Mouse (Mus musculus): ENCODE data around the gene Tenm2. TPM values are rescaled to one million over a fixed set of nuclear protein-coding genes. Genes with fewer than 3 reads are reported as not detected.

Tenm2 gene
- total RNA-seq, 4 experiments from 2014 or later, result 143 to 181 (median 156) TPM

GRCm38 (mm10) chr11:36488666-36489065, 747.1 kb downstream of the Tenm2 start:
- no peak for DNase-seq (ENCODE audit: low spot score in 2 of 2)

GRCm38 (mm10) chr11:36486092-36486491, 749.7 kb downstream of the Tenm2 start:
- DNase-seq (ENCODE audit: low spot score in 2 of 2), result no peak

GRCm38 (mm10) chr11:36484466-36485069, 751.2 kb downstream of the Tenm2 start:
- no peak for DNase-seq (ENCODE audit: low spot score in 2 of 2)

GRCm38 (mm10) chr11:36482136-36482535, 753.6 kb downstream of the Tenm2 start:
- no peak for DNase-seq (ENCODE audit: low spot score in 2 of 2)

DNA sequence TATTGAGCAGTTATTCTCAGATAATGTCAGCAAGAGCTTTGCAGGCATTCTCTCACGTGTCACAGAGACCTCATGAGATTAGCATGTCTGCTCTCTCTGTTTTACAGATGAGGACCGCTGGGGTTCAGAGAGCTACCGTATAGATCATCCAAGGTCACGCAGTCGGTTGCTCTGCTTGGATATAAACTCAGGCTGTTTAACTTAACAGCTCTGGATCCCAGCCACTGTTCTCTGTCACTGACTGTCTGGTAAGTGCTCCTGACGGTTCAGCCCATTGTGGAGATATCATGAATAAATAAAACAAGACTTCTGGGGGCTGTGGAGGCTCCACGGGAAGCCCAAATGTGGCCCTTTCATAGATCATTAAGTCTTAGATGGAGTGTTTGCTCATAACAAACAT, 754.2 kb downstream of the Tenm2 start:
- DNase-seq (ENCODE audit: low spot score in 2 of 2), result no peak

DNA sequence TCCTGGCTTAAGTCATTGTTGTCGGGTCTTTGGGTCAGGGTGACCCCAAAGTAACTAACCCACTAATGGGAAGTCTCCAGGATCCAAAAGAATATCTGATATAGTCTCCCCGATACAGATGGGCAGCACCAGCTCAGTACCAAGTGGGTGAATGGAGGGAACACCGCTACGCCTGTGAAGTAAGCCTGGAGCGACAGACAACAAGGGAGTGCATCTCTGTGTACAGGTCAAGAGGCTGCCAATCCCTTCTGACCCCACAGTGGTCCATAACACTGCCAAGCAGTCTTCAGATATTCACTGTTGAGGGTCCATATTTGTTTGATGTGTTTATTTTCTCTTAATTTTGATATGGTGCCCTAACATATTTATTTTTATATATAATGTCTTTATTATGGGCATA, 754.7 kb downstream of the Tenm2 start:
- no peak for DNase-seq (ENCODE audit: low spot score in 2 of 2)

DNA sequence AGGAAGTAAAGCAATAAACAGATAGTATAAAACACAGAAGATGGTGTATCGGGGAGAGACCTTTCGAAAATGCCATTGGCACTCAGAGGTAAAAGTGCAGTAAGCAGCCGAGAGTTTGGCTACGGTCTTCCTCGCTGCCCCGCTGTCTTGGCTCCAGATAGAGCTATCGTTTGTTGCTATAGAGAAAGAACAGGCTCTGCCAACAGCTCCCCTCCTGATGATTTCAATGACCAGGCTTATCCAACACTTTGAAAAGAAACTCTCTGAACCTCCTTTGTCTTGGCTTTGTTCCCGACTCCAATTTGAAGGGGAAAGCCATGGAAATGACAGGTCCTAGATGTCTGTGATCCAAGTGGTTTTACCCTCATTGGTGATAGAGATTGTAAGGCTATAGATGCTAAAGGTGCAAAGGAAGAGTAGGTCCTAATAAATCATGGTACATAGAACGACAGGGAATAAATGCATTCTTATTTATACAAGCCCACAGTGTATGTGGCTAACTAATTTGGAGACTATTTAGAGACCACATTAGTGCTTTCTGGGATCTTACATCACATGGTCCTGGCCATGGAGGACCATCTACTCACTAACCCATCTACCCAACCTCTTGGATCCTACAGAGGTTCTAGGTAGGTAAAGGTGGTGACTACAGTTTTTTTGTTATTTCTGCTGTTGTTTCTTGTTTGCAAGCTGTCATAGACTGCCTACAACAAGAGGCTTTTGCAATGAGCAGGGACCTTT, 765.8 kb downstream of the Tenm2 start:
- DNase-seq (ENCODE audit: low spot score in 2 of 2), result no peak

DNA sequence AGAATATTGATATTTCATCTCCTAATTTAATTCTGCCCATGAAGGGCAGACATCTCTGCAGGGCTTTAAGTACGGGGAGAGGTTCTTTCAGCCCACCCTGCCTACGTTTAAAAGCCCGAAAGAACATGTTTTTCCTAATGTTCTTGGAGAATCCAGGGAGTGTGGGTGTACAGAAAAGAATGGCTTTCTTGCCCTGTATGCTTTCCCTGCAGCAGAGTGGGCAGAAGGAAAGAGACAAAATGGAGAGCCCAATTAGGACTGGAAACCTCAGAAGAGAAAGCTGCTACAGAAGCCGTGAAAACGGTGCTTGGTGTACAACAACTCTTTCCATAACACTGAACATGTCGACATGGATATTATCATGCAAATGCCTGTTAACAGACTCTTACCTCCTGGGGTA, 777.3 kb downstream of the Tenm2 start:
- DNase-seq (ENCODE audit: low spot score in 2 of 2), result no peak

GRCm38 (mm10) chr11:36454076-36454475, 781.7 kb downstream of the Tenm2 start:
- no peak for DNase-seq (ENCODE audit: low spot score in 2 of 2)

DNA sequence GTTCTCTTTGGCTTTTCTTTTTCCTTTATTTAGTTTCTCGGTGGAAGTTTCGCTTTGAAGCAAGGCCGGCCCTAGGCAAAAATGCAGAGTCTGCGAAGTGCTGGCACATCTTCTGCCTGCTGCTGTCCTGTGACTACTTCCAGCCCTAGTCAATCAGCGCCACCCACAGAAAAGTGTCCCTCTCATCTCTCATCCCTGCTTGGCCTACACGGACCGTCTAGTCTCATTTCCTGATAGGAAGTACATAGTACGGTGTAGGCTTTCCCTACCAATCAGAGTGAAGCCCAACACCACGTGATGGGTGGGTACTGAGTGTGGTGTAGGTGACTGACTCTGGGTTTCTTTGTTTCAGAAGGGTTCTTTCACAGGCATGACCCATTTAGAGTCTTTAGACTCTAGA, 783.3 kb downstream of the Tenm2 start:
- DNase-seq (ENCODE audit: low spot score in 2 of 2), result no peak

- DNase-seq (ENCODE audit: low spot score in 2 of 2), result no peak
Observed at GRCm38 (mm10) chr11:36446351-36446750, 789.4 kb downstream of the Tenm2 start.

GRCm38 (mm10) chr11:36443821-36444220, 791.9 kb downstream of the Tenm2 start:
- no peak for DNase-seq (ENCODE audit: low spot score in 2 of 2)

DNA sequence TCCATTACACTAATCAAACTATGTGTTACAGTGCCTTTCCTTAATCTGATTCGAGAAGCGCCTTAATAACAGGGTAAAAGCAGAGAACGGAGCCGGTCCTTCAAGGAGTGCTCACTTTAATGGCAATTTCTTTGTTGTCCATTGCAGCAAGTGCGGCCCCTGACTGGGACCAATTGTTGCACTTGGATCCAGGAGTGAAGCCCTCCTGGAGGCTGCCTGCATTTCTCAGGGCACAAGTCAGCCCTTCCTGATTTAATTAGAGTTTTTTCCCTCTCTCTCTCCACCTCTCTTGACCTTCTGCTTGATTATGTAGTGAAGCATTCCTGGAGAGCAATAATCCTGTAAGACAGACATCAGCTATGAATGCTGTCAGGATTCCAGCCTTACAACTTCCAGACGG, 794.0 kb downstream of the Tenm2 start:
- DNase-seq (ENCODE audit: low spot score in 2 of 2), result no peak

DNA sequence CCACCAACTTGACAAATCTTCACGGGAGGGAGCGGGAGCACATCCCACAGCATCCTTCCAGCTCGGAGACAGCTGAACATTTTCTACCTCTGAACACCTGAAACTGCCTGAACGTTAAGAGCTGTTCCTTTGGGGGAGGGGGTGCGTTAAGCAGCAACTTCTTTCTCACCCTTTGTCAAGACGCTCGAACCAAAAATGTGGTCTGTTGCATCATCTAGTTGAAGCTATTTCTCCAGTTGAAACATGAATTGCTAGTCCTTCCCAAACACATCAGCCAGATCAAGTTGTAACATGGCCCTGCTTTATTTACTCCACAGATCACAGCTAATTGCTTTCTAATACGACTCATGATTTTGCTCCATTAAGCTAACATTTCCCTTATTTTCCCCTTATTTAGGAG, 799.5 kb downstream of the Tenm2 start:
- DNase-seq (ENCODE audit: low spot score in 2 of 2), result no peak

- no peak for DNase-seq (ENCODE audit: low spot score in 2 of 2)
Observed at GRCm38 (mm10) chr11:36428947-36429346, 806.8 kb downstream of the Tenm2 start.

GRCm38 (mm10) chr11:36424959-36425358, 810.8 kb downstream of the Tenm2 start:
- DNase-seq (ENCODE audit: low spot score in 2 of 2), result no peak

- DNase-seq (ENCODE audit: low spot score in 2 of 2), result no peak
Observed at GRCm38 (mm10) chr11:36420047-36420446, 815.7 kb downstream of the Tenm2 start.

- DNase-seq (ENCODE audit: low spot score in 2 of 2), result no peak
Observed at GRCm38 (mm10) chr11:36415244-36415643, 820.5 kb downstream of the Tenm2 start.

DNA sequence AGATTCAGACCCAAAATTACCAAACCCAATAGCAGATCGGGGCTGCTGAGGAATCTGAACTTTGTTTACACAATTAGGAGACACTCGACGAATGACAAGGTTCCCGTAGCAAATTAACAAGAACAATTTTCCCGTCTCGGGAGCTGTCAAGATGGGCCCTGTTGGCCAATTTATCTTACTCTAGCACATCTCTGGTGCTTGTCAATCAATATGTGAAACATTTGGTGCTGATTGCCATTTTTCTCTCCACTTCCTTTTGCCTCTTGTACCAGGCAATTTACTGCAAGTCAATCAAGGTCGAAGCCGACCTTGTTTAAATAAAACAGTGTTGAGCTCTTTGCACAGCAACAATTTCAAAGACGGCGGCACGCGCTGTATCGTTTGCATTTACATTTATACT, 824.9 kb downstream of the Tenm2 start:
- no peak for DNase-seq (ENCODE audit: low spot score in 2 of 2)

GRCm38 (mm10) chr11:36395803-36396710, 839.7 kb downstream of the Tenm2 start:
- no peak for DNase-seq (ENCODE audit: low spot score in 2 of 2)

DNA sequence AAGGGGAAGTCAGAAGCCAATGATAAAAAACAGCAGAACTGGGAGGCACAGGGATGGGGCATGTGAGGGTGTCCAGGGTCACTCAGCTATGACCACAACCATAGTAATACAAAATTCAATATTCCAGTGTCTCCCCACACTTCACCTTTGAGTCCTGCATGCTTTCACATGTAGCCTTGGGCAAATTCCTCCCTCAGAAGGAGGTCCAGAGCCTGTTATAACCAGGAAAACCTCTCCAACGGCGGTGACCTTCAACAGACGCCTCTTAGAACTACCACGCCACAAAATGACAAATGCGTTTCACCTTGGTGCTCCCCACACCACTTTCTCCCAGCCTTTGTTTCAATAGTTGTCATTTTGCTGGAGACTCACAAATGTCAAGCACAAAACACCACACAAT, 851.1 kb downstream of the Tenm2 start:
- no peak for DNase-seq (ENCODE audit: low spot score in 2 of 2)

GRCm38 (mm10) chr11:36371814-36372213, 864.0 kb downstream of the Tenm2 start:
- DNase-seq (ENCODE audit: low spot score in 2 of 2), result no peak

Measured in layer of hippocampus, adult 8-10 months (tissue).